Mouse (Mus musculus): ENCODE data around the gene Ganab. TPM values are rescaled to one million over a fixed set of nuclear protein-coding genes. Genes with fewer than 3 reads are reported as not detected.

The Ganab gene
- polyA plus RNA-seq, 1 experiment: 190 TPM

DNA sequence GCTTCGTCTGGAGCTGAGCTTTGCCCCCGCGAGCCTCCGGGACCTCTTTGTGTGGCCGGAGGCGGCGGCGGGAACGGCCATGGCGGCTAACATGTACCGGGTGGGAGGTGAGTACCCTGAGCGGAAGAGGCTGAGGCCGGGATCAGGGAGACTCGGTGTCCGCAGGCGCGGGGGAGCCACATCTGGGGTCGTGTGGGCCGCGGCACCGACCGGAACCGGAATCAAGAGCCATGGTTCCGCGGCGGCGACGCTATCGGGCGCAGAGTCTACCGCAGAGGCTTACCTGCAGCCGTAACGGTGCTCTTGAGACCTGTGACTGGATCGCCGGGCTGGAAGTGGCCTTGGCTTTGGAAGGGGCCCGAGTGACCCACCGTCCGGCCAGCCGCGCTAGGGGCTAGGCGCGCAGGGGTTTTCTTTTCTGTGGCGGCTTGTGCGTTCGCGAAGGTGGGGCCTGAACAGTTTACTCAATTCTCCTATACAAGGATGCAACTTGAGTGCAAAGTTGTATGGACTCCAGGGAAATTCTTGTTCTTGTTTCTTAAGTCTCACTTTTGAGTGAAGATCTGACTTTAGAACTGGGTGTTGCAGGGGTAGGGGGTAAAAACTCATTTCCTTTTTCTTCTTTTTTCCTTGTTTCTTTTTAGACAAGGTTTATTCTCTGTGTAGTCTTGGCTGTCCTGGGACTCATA is 44.5 kb downstream of the Ganab start:
- no peak for TF ChIP-seq POLR2A (IDR thresholded peaks at IDR 0.05; ENCODE audit: low read depth, low read length)
- TF ChIP-seq CTCF (IDR thresholded peaks at IDR 0.05; ENCODE audit: borderline replicate concordance, insufficient read depth, low read length): no peak

DNA sequence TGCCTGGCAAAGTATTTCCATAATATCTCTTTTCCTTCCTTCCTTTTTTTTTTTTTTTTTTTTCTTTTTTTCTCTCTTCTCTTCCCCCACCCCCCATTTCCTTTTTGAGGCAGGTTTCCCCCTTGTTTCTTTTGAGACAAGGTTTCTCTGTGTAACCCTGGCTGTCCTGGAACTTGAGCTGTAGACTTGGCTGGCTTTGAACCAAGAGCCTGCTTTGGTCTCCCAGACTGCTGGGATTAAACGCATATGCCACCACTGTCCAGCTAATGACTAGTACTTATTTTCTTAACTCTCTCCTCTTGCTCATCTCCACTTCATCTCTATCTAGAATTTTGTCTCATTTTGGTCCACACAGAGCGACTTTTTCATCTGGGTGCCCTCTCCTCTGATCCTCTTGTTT is 45.2 kb downstream of the Ganab start:
- H3K4me3 ChIP-seq (ENCODE audit: insufficient read depth, low read length): peak overlapping the region; percentile 55
- no peak overlapping the region for H3K27ac ChIP-seq (ENCODE audit: insufficient read depth, low read length)
- peaks cover 6% of the 10 kb centered on the region for H3K4me1 ChIP-seq (ENCODE audit: control insufficient read depth, insufficient read depth, low read length)
- no peak for TF ChIP-seq POLR2A (IDR thresholded peaks at IDR 0.05; ENCODE audit: low read depth, low read length)
- TF ChIP-seq CTCF (IDR thresholded peaks at IDR 0.05; ENCODE audit: borderline replicate concordance, insufficient read depth, low read length): no peak

More for the DNA sequence above, 44.5 kb downstream of the Ganab start:
- Histone ChIP-seq H3K4me3 (ENCODE audit: insufficient read depth, low read length) (peak overlapping the region; percentile 55), H3K4me1 (ENCODE audit: control insufficient read depth, insufficient read depth, low read length) (peaks cover 6% of the 10 kb centered on the region), H3K27ac (ENCODE audit: insufficient read depth, low read length) (peak overlapping the region; percentile 72)

DNA sequence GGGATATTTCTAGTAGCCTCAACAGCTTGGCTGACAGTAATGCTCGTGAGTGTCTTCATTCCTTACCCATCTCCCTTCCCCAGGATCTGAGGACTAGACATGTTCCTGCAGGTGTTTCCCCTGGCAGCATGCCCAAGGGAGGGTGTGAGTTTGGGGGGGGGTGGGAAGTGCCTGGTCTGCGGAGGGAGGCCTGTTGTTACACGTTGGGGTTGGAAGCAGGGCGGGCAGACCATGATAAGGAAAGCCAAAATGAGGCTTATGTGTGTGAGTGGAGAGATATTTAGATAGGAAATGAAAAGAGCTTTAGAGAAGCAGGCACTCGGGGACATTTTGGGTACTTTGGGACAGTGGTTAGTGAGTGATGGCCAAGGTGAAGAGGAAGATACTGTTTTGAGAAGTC is 46.2 kb downstream of the Ganab start:
- no peak overlapping the region for H3K27ac ChIP-seq (ENCODE audit: insufficient read depth, low read length)
- H3K4me3 ChIP-seq (ENCODE audit: insufficient read depth, low read length): peak overlapping the region; percentile 55
- TF ChIP-seq POLR2A (IDR thresholded peaks at IDR 0.05; ENCODE audit: low read depth, low read length): no peak
- TF ChIP-seq CTCF (IDR thresholded peaks at IDR 0.05; ENCODE audit: borderline replicate concordance, insufficient read depth, low read length): no peak
- peaks cover 6% of the 10 kb centered on the region for H3K4me1 ChIP-seq (ENCODE audit: control insufficient read depth, insufficient read depth, low read length)

DNA sequence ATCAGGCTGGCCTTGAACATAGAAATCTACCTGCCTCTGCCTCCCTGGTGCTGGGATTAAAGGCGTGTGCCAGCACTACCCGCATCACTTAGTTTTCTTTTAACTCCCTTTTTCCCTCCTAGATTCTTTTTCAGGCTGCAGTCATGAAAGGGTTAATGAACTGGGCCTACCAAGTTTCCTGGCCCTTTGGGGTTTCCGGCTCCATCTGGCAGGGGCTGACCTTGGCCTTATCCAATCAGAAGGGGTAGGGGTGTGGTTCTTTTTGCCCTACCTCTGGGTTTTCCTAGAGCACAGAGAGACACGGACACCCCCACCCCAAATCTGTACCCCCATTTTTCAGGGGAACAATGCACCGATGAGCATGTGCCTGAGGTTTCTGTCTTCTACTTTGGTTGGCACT is 46.9 kb downstream of the Ganab start:
- no peak for TF ChIP-seq CTCF (IDR thresholded peaks at IDR 0.05; ENCODE audit: borderline replicate concordance, insufficient read depth, low read length)
- no peak for TF ChIP-seq POLR2A (IDR thresholded peaks at IDR 0.05; ENCODE audit: low read depth, low read length)
- peak overlapping the region; percentile 34 for H3K4me3 ChIP-seq (ENCODE audit: insufficient read depth, low read length)
- peaks cover 6% of the 10 kb centered on the region for H3K4me1 ChIP-seq (ENCODE audit: control insufficient read depth, insufficient read depth, low read length)
- H3K27ac ChIP-seq (ENCODE audit: insufficient read depth, low read length): no peak overlapping the region; the same call in 1 of the 2 replicates

DNA sequence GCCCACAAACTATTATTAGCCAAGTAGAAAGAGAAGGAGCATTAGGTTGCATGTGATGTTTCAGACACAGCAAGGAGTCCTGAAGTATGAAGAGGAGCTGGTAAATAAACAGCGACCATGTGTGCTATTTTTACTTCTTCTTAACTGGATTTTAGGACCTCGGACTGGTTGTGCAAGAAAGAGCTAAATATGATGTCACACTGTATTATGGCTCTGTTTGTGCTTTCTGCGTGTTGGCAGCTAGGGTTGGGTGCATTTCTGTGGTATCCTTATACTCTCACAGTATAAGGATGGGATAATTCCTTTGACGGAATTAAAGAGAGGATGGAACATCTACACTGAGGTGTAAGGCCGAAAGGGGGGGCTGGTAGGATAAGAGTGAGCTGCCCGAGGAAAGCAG is 47.4 kb downstream of the Ganab start:
- Histone ChIP-seq H3K4me1 (ENCODE audit: control insufficient read depth, insufficient read depth, low read length) (peaks cover 6% of the 10 kb centered on the region), H3K4me3 (ENCODE audit: insufficient read depth, low read length) (peak overlapping the region; percentile 34), H3K27ac (ENCODE audit: insufficient read depth, low read length) (no peak overlapping the region; the same call in 1 of the 2 replicates)
- TF ChIP-seq POLR2A (IDR thresholded peaks at IDR 0.05; ENCODE audit: low read depth, low read length): no peak
- TF ChIP-seq CTCF (IDR thresholded peaks at IDR 0.05; ENCODE audit: borderline replicate concordance, insufficient read depth, low read length): no peak

DNA sequence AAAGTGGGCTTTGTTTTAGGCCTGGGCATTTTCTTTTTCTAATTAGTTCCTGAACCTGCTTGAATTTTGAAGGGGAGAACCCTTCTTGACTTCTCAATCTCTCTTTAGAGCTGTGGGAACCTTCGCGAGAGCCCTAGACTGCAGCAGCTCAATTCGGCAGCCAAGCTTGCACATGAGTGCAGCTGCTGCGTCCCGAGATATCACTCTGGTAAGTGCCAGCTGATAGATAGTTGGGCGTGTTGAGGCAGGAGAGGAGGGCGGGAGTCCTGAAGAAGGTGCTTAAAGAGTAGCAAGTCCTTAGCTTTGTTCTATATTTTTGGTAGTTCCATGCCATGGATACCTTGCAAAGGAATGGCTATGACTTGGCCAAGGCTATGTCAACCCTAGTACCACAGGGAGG is 49.1 kb downstream of the Ganab start:
- TF ChIP-seq CTCF (IDR thresholded peaks at IDR 0.05; ENCODE audit: borderline replicate concordance, insufficient read depth, low read length) (no peak), POLR2A (IDR thresholded peaks at IDR 0.05; ENCODE audit: low read depth, low read length) (no peak)
- no peak overlapping the region for H3K4me3 ChIP-seq (ENCODE audit: insufficient read depth, low read length)
- peaks cover 2% of the 10 kb centered on the region; the same call in 1 of the 2 replicates for H3K4me1 ChIP-seq (ENCODE audit: control insufficient read depth, insufficient read depth, low read length)
- H3K27ac ChIP-seq (ENCODE audit: insufficient read depth, low read length): no peak overlapping the region

DNA sequence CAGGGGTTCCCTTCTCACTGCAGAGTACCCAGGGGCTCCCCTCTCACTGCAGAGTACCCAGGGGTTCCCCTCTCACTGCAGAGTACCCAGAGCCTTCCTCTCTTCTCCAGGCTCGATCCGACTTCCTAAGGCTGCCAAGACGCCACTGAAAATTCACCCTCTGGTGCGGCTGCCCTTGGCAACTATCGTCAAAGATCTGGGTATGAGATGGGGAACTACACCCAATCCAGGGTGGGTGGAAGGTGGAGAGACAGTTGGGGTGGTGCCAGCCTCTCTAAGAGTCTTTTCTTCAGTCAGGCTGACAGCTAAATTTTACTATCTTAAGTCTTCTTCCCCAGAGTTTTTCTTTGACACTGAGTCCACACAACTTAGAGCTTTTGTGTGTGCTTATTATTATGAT is 52.3 kb downstream of the Ganab start:
- peaks cover 2% of the 10 kb centered on the region; the same call in 1 of the 2 replicates for H3K4me1 ChIP-seq (ENCODE audit: control insufficient read depth, insufficient read depth, low read length)
- no peak overlapping the region for H3K4me3 ChIP-seq (ENCODE audit: insufficient read depth, low read length)
- TF ChIP-seq CTCF (IDR thresholded peaks at IDR 0.05; ENCODE audit: borderline replicate concordance, insufficient read depth, low read length): no peak
- no peak for TF ChIP-seq POLR2A (IDR thresholded peaks at IDR 0.05; ENCODE audit: low read depth, low read length)
- no peak overlapping the region for H3K27ac ChIP-seq (ENCODE audit: insufficient read depth, low read length)

GRCm38 (mm10) chr19:8952241-8952640 is 54.4 kb downstream of the Ganab start:
- TF ChIP-seq POLR2A (IDR thresholded peaks at IDR 0.05; ENCODE audit: low read depth, low read length) (no peak), CTCF (IDR thresholded peaks at IDR 0.05; ENCODE audit: borderline replicate concordance, insufficient read depth, low read length) (no peak)
- Histone ChIP-seq H3K4me3 (ENCODE audit: insufficient read depth, low read length) (no peak overlapping the region), H3K27ac (ENCODE audit: insufficient read depth, low read length) (no peak overlapping the region), H3K4me1 (ENCODE audit: control insufficient read depth, insufficient read depth, low read length) (0 out of 2 replicates have a peak, but pooled peaks cover 2% of the 10 kb centered on the region)

DNA sequence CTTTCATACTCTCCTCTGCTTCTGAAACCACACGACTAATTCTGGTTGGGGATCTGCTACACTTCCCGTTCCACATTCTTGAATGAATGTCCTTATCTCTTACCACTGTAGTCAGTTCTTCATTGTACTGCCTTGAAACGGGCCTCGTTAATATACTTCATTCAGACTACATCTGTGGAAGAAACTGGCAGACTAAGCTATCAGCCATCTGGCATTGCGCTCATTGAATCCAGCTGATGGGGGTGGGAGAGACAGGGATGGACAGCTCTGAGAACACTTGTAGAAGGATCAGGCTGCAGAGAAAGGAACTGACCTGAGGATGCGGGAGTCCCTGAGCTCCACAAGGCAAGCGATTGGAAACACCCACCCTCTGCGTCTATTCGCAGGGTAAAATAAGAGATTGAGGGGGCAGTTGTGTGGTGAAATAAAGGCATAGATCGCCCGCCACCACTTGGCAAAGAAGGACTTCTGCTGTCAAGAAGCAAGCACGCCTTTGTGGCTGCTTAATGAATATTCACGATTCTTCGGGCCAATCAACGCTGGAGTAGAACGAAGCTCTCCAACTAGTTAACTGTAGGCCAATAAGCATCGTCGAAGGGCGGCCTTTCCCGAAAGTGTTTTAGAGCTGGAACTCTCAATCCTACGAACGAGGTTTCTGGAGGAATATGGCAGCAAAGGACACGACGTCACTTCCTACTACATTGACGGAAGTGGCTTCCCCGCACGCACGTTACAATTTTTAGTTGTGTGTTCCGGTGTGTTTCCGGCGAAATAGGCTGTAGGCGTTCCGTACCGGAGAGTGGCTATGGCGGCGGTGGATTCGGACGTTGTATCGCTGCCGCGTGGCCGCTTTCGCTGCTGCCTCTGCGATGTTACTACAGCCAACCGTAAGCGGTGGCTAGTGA is 55.5 kb downstream of the Ganab start, which contains the start of gene Tut1:
Gene Tut1 (plus strand): TSS at position 713 of the 905 bp plus-strand sequence.
- Histone ChIP-seq H3K27ac (ENCODE audit: insufficient read depth, low read length) (peak within 1 kb of the TSS; percentile 70), H3K4me1 (ENCODE audit: control insufficient read depth, insufficient read depth, low read length) (0 out of 2 replicates have a peak, but pooled peaks cover 2% of the 10 kb centered on the region), H3K4me3 (ENCODE audit: insufficient read depth, low read length) (peak within 1 kb of the TSS; percentile 96)
- TF ChIP-seq CTCF (IDR thresholded peaks at IDR 0.05; ENCODE audit: borderline replicate concordance, insufficient read depth, low read length) (no peak), POLR2A (IDR thresholded peaks at IDR 0.05; ENCODE audit: low read depth, low read length) (peak; percentile 85)
